Mouse (Mus musculus) heart, postnatal 0 days (tissue): ENCODE results near the gene Gm39653. TPM values are rescaled to one million over a fixed set of nuclear protein-coding genes. Genes with fewer than 3 reads are reported as not detected.

Source experiments
- ATAC-seq: fragments of 200-750 bp; cut with Nextera tagmentation; 2 replicates; pipeline ENCODE4 v1.8.0; 2017; ENCODE audit warnings: low read depth, moderate number of reproducible peaks, moderate library complexity; ENCODE audit not compliant: insufficient read depth
- DNase-seq: peaks from one replicate; pipeline ENCODE4 v3.0.0-alpha.2; 2016; ENCODE audit warnings: low spot score
- H3K27ac ChIP-seq: fragments of 300-500 bp; sonication (generic); 2 replicates; pipeline ENCODE4 v1.5.1; 2014; ENCODE audit warnings: low read depth, mild to moderate bottlenecking
- H3K27me3 ChIP-seq: fragments of 300-500 bp; sonication (generic); 2 replicates; pipeline ENCODE4 v1.6.1; 2014; ENCODE audit warnings: low read length, mixed read lengths; ENCODE audit not compliant: control insufficient read depth, insufficient read depth
- H3K36me3 ChIP-seq: fragments of 300-500 bp; sonication (generic); replicated peaks from 2 replicates; pipeline ENCODE4 v1.6.1; 2014; ENCODE audit warnings: low read length, mixed read lengths; ENCODE audit not compliant: control insufficient read depth, insufficient read depth
- H3K4me1 ChIP-seq: fragments of 300-500 bp; sonication (generic); 2 replicates; pipeline ENCODE4 v1.6.1; 2014; ENCODE audit warnings: antibody characterized with exemption; ENCODE audit not compliant: control insufficient read depth, insufficient read depth
- H3K4me2 ChIP-seq: fragments of 300-500 bp; sonication (generic); 2 replicates; pipeline ENCODE4 v1.6.1; 2014; ENCODE audit warnings: low read depth, mild to moderate bottlenecking, low read length, moderate library complexity
- H3K4me3 ChIP-seq: fragments of 300-500 bp; sonication (generic); 2 replicates; pipeline ENCODE4 v1.5.1; 2014; ENCODE audit warnings: low read depth, low read length
- H3K9ac ChIP-seq: fragments of 300-500 bp; sonication (generic); replicated peaks from 2 replicates; pipeline ENCODE4 v1.6.1; 2014; ENCODE audit warnings: low read depth, low read length, mixed read lengths
- H3K9me3 ChIP-seq: fragments of 300-500 bp; sonication (generic); replicated peaks from 2 replicates; pipeline ENCODE4 v1.6.1; 2016; ENCODE audit warnings: low read length; ENCODE audit not compliant: control insufficient read depth
- CTCF ChIP-seq: IDR thresholded peaks from 2 replicates; pipeline ENCODE4 v1.5.1; 2016; ENCODE audit warnings: antibody characterized with exemption, control low read depth, low read depth
- EP300 ChIP-seq: IDR thresholded peaks from 2 replicates; pipeline ENCODE4 v1.6.1; 2016; ENCODE audit warnings: antibody characterized with exemption, low read depth
- WGBS: fragments of 180-500 bp; shearing (Covaris S2); extraction: QIAGEN DNeasy Blood & Tissue Kit; methylation state at CpG from one replicate; pipeline ENCODE4 v1.1.7; 2014; 5-methylcytosine and 5-hydroxymethylcytosine counted together
- polyA plus RNA-seq: library from polyadenylated mRNA; unstranded; fragments of >200 nt; fragmentation: Nextera tagmentation; extraction: Ambion mirVana; gene quantifications from 2 replicates; pipeline ENCODE4 v1.2.1, GENCODE M21; 2015
- total RNA-seq: library from RNA; depleted of rRNA; stranded (reverse); fragments of >200 nt; gene quantifications from 2 replicates; pipeline ENCODE4 v1.2.3, GENCODE M21; 2014; ENCODE audit warnings: low replicate concordance

Gm39653 gene
- total and polyA plus RNA-seq, 2 experiments from 2014 or later: not detected

GRCm38 (mm10) chr1:63576803-63577202 is 39.0 kb upstream of the Gm39653 start:
- TF ChIP-seq EP300: no peak
- no peak for TF ChIP-seq CTCF
- Histone ChIP-seq H3K4me2 (no peak overlapping the region), H3K9ac (no peak overlapping the region), H3K27ac (no peak overlapping the region), H3K27me3 (no peaks in the 10 kb centered on the region), H3K4me1 (no peaks in the 10 kb centered on the region), H3K4me3 (no peak overlapping the region), H3K9me3 (no peaks in the 10 kb centered on the region), H3K36me3 (no peaks in the 10 kb centered on the region)
- ATAC-seq (no peak), DNase-seq (no peak)
- 64% methylated on average over 5 of the region's 5 CpGs for WGBS

DNA sequence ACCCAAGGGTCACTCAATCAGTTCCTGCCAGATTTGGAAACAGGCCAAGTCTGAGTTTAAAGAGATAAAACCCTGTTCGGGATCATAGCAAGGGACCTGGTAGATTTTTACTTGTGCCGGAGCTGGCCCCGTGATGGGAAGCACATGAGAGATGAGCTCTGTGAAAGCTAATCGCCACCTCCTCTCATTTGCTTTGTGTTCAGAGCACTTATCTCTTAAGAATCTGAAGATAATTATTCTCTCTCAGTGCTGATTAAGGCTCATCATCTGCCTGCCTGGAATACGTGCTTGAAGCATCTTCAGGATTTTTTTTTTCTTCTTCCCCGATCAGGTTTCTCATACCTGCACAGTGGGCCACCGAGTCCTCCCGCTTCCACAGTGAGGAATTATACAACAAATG is 36.6 kb upstream of the Gm39653 start:
- no peak for ATAC-seq
- no peak for TF ChIP-seq CTCF
- TF ChIP-seq EP300: no peak

DNA sequence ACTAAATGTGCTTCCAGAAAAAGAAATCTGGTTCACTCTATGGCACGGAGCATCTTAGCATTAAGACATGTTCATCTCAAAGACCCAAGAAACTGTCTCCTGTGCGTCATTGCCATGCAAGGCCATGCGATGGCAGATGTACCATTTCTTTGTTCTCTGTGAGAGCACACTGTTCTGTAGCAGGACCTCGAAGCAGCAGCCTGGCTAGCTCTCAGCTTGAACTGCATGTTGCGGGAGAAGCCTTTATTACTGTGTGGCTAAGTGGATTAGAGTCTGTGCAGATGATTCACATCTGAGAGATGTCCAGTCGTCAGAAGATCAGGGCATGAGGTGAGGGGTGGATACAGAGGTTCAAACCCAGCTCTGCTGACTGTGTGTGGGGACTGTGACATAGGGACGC is 28.9 kb upstream of the Gm39653 start:
- Histone ChIP-seq H3K4me3 (no peak overlapping the region), H3K27me3 (no peaks in the 10 kb centered on the region), H3K9ac (no peak overlapping the region), H3K4me2 (no peak overlapping the region), H3K27ac (no peak overlapping the region), H3K36me3 (no peaks in the 10 kb centered on the region), H3K4me1 (no peaks in the 10 kb centered on the region), H3K9me3 (no peaks in the 10 kb centered on the region)
- 75% methylated on average over 7 of the region's 7 CpGs for WGBS
- TF ChIP-seq EP300 (no peak), CTCF (no peak)
- DNase-seq (no peak), ATAC-seq (no peak)

More for the DNA sequence above, 36.6 kb upstream of the Gm39653 start:
- 71% methylated on average over 8 of the region's 8 CpGs for WGBS
- no peak overlapping the region for H3K4me2 ChIP-seq
- H3K27ac ChIP-seq: no peak overlapping the region
- no peaks in the 10 kb centered on the region for H3K27me3 ChIP-seq
- no peaks in the 10 kb centered on the region for H3K4me1 ChIP-seq
- H3K4me3 ChIP-seq: no peak overlapping the region
- no peak overlapping the region for H3K9ac ChIP-seq
- H3K36me3 ChIP-seq: no peaks in the 10 kb centered on the region
- DNase-seq: no peak
- no peaks in the 10 kb centered on the region for H3K9me3 ChIP-seq

DNA sequence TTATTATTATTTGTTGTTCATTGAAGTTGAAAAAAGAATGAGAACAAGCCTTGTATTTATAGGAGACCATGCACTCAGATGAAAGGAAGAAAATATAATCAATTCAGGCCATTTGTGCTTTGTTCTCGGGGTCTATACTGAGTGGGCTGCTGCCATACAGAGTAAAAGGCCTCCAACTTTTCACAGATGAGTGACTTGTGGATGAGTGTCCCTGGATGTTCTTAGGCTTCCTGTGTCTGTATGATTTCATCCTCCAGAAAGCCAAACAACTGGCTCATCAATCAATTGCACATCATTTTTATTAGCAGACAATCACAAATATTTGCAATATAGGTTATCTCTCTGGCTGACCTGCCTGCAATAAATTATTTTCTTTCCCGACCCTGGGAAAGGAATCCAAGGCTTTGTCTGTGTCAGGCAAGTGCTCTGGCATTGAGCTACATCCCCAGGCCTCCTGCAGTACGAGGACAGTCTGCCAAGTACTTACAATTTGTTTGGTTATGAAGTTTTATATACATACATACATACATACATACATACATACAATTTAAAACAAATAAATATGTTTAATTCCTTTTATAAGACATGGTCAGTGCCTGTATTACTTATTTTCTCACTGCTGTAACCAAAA is 11.8 kb upstream of the Gm39653 start:
- H3K4me2 ChIP-seq: no peak overlapping the region
- no peaks in the 10 kb centered on the region for H3K36me3 ChIP-seq
- H3K9me3 ChIP-seq: no peaks in the 10 kb centered on the region
- H3K4me3 ChIP-seq: no peak overlapping the region
- no peaks in the 10 kb centered on the region for H3K4me1 ChIP-seq
- 35% methylated on average over 3 of the region's 3 CpGs for WGBS
- H3K27ac ChIP-seq: no peak overlapping the region
- ATAC-seq (no peak), DNase-seq (no peak)
- no peaks in the 10 kb centered on the region for H3K27me3 ChIP-seq
- no peak overlapping the region for H3K9ac ChIP-seq
- TF ChIP-seq CTCF (no peak), EP300 (no peak)

DNA sequence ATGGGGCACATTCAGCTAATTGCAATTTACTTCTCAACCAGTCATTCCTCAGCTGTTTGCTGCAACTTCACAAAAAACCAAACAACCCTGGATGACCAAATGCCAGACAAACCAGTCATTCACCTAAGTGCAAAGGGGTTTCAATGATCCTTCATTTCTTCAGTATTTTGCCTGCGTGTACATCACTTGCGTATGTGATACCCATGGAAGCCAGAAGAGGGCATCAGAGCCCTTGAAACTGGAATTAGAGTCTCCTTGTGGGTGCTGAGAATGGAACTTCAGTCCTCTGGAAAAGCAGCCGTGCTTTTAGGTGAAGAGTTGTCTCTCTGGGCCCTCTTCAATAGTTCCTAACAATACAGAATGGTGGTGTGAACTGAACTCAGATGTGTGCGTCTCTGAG is 6.2 kb upstream of the Gm39653 start:
- 88% methylated on average over 4 of the region's 4 CpGs for WGBS
- H3K4me2 ChIP-seq: no peak overlapping the region
- H3K36me3 ChIP-seq: no peaks in the 10 kb centered on the region
- no peak overlapping the region for H3K9ac ChIP-seq
- H3K9me3 ChIP-seq: no peaks in the 10 kb centered on the region
- DNase-seq (no peak), ATAC-seq (no peak)
- peaks cover 9% of the 10 kb centered on the region; the same call in 1 of the 2 replicates for H3K27me3 ChIP-seq
- H3K4me3 ChIP-seq: no peak overlapping the region
- no peak for TF ChIP-seq EP300
- H3K4me1 ChIP-seq: no peaks in the 10 kb centered on the region
- H3K27ac ChIP-seq: no peak overlapping the region

GRCm38 (mm10) chr1:63614594-63614993 is 1.2 kb upstream of the Gm39653 start:
- no peak for TF ChIP-seq EP300
- TF ChIP-seq CTCF: no peak
- Histone ChIP-seq H3K4me3 (no peak overlapping the region), H3K4me2 (no peak overlapping the region), H3K27ac (no peak overlapping the region), H3K9me3 (no peaks in the 10 kb centered on the region), H3K4me1 (no peaks in the 10 kb centered on the region), H3K27me3 (peaks cover 9% of the 10 kb centered on the region; the same call in 1 of the 2 replicates), H3K36me3 (no peaks in the 10 kb centered on the region), H3K9ac (no peak overlapping the region)
- DNase-seq (peak; percentile 15), ATAC-seq (no peak)
- WGBS: 1% methylated on average over 11 of the region's 11 CpGs
